Mouse (Mus musculus) midbrain, embryonic 11.5 days (tissue): ENCODE data around the gene Qtrt2. TPM values are rescaled to one million over a fixed set of nuclear protein-coding genes. Genes with fewer than 3 reads are reported as not detected.

Source experiments
- ATAC-seq: fragments of 200-750 bp; cut with Nextera tagmentation; 2 replicates; pipeline ENCODE4 v1.8.0; 2017; ENCODE audit warnings: moderate TSS enrichment, moderate library complexity; ENCODE audit not compliant: low FRiP score
- DNase-seq: peaks from one replicate; pipeline ENCODE4 v3.0.0; 2015; ENCODE audit warnings: low spot score; ENCODE audit errors: missing footprints
- H3K27ac ChIP-seq: fragments of 300-500 bp; sonication (generic); 2 replicates; pipeline ENCODE4 v1.5.1; 2014; ENCODE audit warnings: low read depth, low read length
- H3K27me3 ChIP-seq: fragments of 300-500 bp; sonication (generic); 2 replicates; pipeline ENCODE4 v1.6.1; 2014; ENCODE audit warnings: mild to moderate bottlenecking, low read length, moderate library complexity, mixed read lengths; ENCODE audit not compliant: control insufficient read depth, insufficient read depth
- H3K36me3 ChIP-seq: fragments of 300-500 bp; sonication (generic); 2 replicates; pipeline ENCODE4 v1.6.1; 2014; ENCODE audit warnings: mild to moderate bottlenecking, low read length, moderate library complexity, mixed read lengths; ENCODE audit not compliant: control insufficient read depth, insufficient read depth
- H3K4me1 ChIP-seq: fragments of 300-500 bp; sonication (generic); 2 replicates; pipeline ENCODE4 v1.6.1; 2014; ENCODE audit warnings: low read length; ENCODE audit not compliant: control insufficient read depth, insufficient read depth
- H3K4me2 ChIP-seq: fragments of 300-500 bp; sonication (generic); 2 replicates; pipeline ENCODE4 v1.6.1; 2014; ENCODE audit warnings: mild to moderate bottlenecking, moderate library complexity
- H3K4me3 ChIP-seq: fragments of 300-500 bp; sonication (generic); 2 replicates; pipeline ENCODE4 v1.5.1; 2014; ENCODE audit warnings: low read depth, low read length
- H3K9ac ChIP-seq: fragments of 300-500 bp; sonication (generic); 2 replicates; pipeline ENCODE4 v1.6.1; 2014; ENCODE audit warnings: low read length
- H3K9me3 ChIP-seq: fragments of 300-500 bp; sonication (generic); 2 replicates; pipeline ENCODE4 v1.6.1; 2016; ENCODE audit warnings: low read length; ENCODE audit not compliant: control insufficient read depth
- whole genome bisulfite sequencing: fragments of 180-500 bp; shearing (Covaris S2); extraction: QIAGEN DNeasy Blood & Tissue Kit; methylation state at CpG from one replicate; pipeline ENCODE4 v1.1.7; 2014; 5-methylcytosine and 5-hydroxymethylcytosine counted together
- polyA plus RNA-seq: library from polyadenylated mRNA; unstranded; fragments of >200 nt; fragmentation: Nextera tagmentation; extraction: Ambion mirVana; gene quantifications from 2 replicates; pipeline ENCODE4 v1.2.1, GENCODE M21; 2014

Qtrt2 gene
- polyA plus RNA-seq, 1 experiment from 2014 or later = 39.4 TPM

- H3K4me3 ChIP-seq = no peak overlapping the region
- H3K27me3 ChIP-seq = no peaks in the 10 kb centered on the region
- no peak overlapping the region for H3K4me2 ChIP-seq
- no peaks in the 10 kb centered on the region for H3K9me3 ChIP-seq
- H3K36me3 ChIP-seq = no peaks in the 10 kb centered on the region
- no peak overlapping the region for H3K27ac ChIP-seq
- ATAC-seq (no peak), DNase-seq (no peak)
- no peaks in the 10 kb centered on the region for H3K4me1 ChIP-seq
- no peak overlapping the region for H3K9ac ChIP-seq
- 95% methylated on average over 4 of the region's 5 CpGs for WGBS
These were observed 110.3 kb downstream of the Qtrt2 start for GRCm38 (mm10) chr16:43816321-43816720.

DNA sequence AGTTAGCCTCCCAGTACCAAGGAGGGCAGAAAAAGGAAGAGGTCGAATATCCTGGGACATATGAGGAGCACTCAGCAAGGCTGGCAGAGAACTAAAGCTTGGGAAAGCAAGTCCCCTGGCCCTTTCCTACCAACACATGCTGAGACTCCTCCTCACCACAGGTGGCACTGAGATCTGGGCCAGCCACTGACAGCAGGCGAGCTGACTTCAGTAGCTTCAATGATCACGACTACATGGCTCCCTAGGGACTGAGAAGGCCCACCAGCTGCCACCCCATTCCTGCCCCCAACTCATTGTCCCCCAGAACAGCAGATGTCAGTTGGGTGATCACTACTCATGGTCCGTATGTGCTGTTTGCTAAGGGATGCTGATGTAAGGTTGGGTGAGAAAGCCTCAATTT, 112.0 kb downstream of the Qtrt2 start:
- no peak for DNase-seq
- no peaks in the 10 kb centered on the region for H3K9me3 ChIP-seq
- H3K4me2 ChIP-seq = no peak overlapping the region
- H3K4me1 ChIP-seq = no peaks in the 10 kb centered on the region
- ATAC-seq = no peak
- H3K4me3 ChIP-seq = no peak overlapping the region
- no peaks in the 10 kb centered on the region for H3K36me3 ChIP-seq
- 47% methylated on average over 4 of the region's 4 CpGs for WGBS
- H3K9ac ChIP-seq = no peak overlapping the region
- no peak overlapping the region for H3K27ac ChIP-seq
- no peaks in the 10 kb centered on the region for H3K27me3 ChIP-seq

Other genes starting within 250 kb of the Qtrt2 start
- gene Drd3, start 172.8 kb downstream of the Qtrt2 start, polyA plus RNA-seq = not detected in 2 replicates
- 14.0 and 17.7 TPM in 2 replicates for gene Ccdc191, start 37.0 kb downstream of the Qtrt2 start, polyA plus RNA-seq
- gene Zdhhc23, start 53.0 kb upstream of the Qtrt2 start, polyA plus RNA-seq = 0.20 and 0.46 TPM in 2 replicates
- gene Gramd1c, start 136.5 kb upstream of the Qtrt2 start, polyA plus RNA-seq = 2.2 and 2.3 TPM in 2 replicates
- gene Atp6v1a, start 212.9 kb upstream of the Qtrt2 start, polyA plus RNA-seq = 72.1 and 81.9 TPM in 2 replicates
- gene Naa50, start 213.0 kb upstream of the Qtrt2 start, polyA plus RNA-seq = 100 and 111 TPM in 2 replicates
- gene Usf3, start 246.4 kb upstream of the Qtrt2 start, polyA plus RNA-seq = 4.1 and 4.6 TPM in 2 replicates